Mouse (Mus musculus) erythroblast, embryonic 14.5 days (primary cell): ENCODE data around the gene Gm11937.

Experiments used
- GATA1 ChIP-seq: IDR thresholded peaks from 2 replicates; pipeline ENCODE4 v1.6.1; 2012; ENCODE audit warnings: low read length, inconsistent platforms, mixed read lengths
- TAL1 ChIP-seq: IDR thresholded peaks from 3 replicates; pipeline ENCODE4 v1.6.1; 2012; ENCODE audit warnings: low read length, inconsistent platforms, mixed read lengths

DNA sequence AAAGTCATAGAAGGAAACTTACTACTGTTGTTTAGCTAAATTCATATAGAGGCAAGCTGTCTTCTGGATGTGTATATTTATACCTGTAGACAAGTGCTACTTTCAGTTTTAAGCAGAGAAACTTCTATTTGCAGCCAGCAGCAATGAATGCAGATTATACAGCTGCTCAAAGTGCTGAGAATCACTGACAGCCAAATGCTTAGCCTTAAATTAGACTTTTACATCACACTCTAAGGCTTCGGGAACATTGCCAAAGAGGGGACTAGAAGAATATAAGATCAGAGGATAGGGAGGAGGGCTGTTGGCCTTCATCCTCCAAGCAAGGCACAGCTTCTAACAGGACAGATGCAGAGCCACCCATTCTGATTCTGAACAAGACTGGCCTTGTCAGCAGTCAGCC, 27.1 kb upstream of the Gm11937 start:
- TF ChIP-seq TAL1 (no peak), GATA1 (no peak)
